Comparison of ENCODE assay signal across 18 mouse cellular contexts in the genomic region with DNA sequence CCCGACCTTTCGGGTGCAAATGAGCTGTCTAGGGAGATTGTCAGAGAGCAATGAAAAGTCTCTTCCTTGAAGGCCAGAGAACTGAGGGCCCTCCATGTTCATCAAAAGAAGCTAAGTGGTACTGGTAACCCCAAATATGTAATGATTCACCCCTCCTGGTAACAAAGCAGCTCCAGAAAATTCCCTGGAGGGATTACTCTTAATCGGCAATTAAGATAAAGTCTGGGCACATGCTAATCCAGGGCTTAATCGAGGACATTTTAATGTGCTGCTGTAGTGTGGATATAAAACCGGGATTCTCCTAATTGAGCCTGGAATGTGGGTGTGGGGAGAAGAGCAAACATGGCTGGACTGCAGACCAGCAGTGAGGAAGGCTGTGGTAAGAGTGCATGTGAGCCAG.
"Had no signal": no experiment of that assay in that cellular context is flagged by ENCODE, and none has a peak within 500 bp of the region (broad histone marks: within the 10 kb centered on the region; RNA-seq: fewer than 3 reads in every experiment).

No protein-coding gene starts in this region.

- H3K27me3 ChIP-seq: midbrain, embryonic 13.5 days; neural tube, embryonic 13.5 days; stomach, embryonic 15.5 days had no signal

- H3K9ac ChIP-seq: liver, embryonic 13.5 days; liver, embryonic 15.5 days; liver, postnatal 0 days; lung, embryonic 14.5 days; midbrain, embryonic 13.5 days; neural tube, embryonic 13.5 days; neural tube, embryonic 15.5 days; stomach, embryonic 15.5 days had no signal

- H3K9me3 ChIP-seq: liver, embryonic 13.5 days; liver, embryonic 15.5 days; midbrain, embryonic 10.5 days; midbrain, embryonic 13.5 days; neural tube, embryonic 13.5 days; neural tube, embryonic 15.5 days; stomach, embryonic 15.5 days had no signal

- ATAC-seq: liver, postnatal 0 days; midbrain, embryonic 13.5 days; midbrain, embryonic 16.5 days had no signal

- H3K27ac ChIP-seq: liver, embryonic 13.5 days; liver, embryonic 15.5 days; midbrain, embryonic 10.5 days; midbrain, embryonic 13.5 days; neural tube, embryonic 13.5 days; neural tube, embryonic 15.5 days; stomach, embryonic 15.5 days; stomach, postnatal 0 days had no signal

- H3K4me3 ChIP-seq: liver, embryonic 13.5 days; liver, embryonic 15.5 days; midbrain, embryonic 10.5 days; midbrain, embryonic 13.5 days; myocyte; neural tube, embryonic 13.5 days; neural tube, embryonic 15.5 days; stomach, embryonic 15.5 days had no signal

- H3K36me3 ChIP-seq: liver, embryonic 13.5 days; liver, embryonic 15.5 days; midbrain, embryonic 10.5 days; midbrain, embryonic 13.5 days; neural tube, embryonic 13.5 days; neural tube, embryonic 15.5 days; stomach, embryonic 15.5 days had no signal

- DNase-seq: liver, embryonic 13.5 days; liver, postnatal 0 days; lung, embryonic 14.5 days; lung, postnatal 10 days; lung, postnatal 4 days; right cerebral cortex, postnatal 14 days; thymus, adult 2 months; thymus, postnatal 25 days; thymus, postnatal 4 days had no signal

- H3K4me2 ChIP-seq: liver, embryonic 13.5 days; liver, embryonic 15.5 days; lung, embryonic 14.5 days; midbrain, embryonic 13.5 days; neural tube, embryonic 13.5 days; neural tube, embryonic 15.5 days; stomach, embryonic 15.5 days had no signal

- H3K4me1 ChIP-seq: neural tube, embryonic 13.5 days; neural tube, embryonic 15.5 days; stomach, embryonic 15.5 days had no signal
